3 mouse cellular contexts compared by ENCODE assay signal in the genomic region with DNA sequence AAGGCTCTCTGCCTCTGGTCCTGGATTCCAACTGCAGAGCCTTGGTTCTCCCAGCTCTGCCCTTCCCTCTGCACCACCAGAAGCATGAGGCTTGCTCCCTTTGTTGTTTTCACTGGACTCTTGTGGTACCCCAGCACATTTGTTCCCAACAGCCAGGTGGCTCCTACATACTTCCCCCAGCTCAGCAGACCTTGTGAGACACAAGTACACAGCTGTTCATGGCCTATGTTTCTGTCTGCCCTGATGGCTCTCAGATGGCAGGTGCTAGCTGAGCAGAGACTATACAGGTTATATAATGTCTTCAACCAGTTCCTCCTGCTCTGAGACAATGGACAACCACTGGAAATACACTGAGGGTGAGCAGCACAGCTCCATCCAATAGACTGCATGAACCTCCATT.
"Had no signal": no experiment of that assay in that cellular context is flagged by ENCODE, and none has a peak within 500 bp of the region (broad histone marks: within the 10 kb centered on the region; RNA-seq: fewer than 3 reads in every experiment).

No protein-coding gene starts in this region.

- H3K27me3 ChIP-seq: neural tube, embryonic 13.5 days; neural tube, embryonic 15.5 days; stomach, embryonic 15.5 days had no signal

- H3K36me3 ChIP-seq: stomach, embryonic 15.5 days had no signal

- H3K4me3 ChIP-seq: neural tube, embryonic 13.5 days; neural tube, embryonic 15.5 days; stomach, embryonic 15.5 days had no signal

- H3K4me2 ChIP-seq: neural tube, embryonic 13.5 days; neural tube, embryonic 15.5 days; stomach, embryonic 15.5 days had no signal
